Mouse (Mus musculus) natural killer cell, adult 2 months (primary cell): ENCODE results near the gene Cela3b.
"Not testable (repeated sequence)": the region's sequence is repeated elsewhere in the genome, so short reads cannot be mapped to it uniquely, and the experiment has no call there.

Experiments used
- DNase-seq, 2 experiments: peaks; one replicate each; pipeline ENCODE4 v3.0.0; 2022; ENCODE audit warnings: low spot score in 2 of 2

Cela3b gene

DNA sequence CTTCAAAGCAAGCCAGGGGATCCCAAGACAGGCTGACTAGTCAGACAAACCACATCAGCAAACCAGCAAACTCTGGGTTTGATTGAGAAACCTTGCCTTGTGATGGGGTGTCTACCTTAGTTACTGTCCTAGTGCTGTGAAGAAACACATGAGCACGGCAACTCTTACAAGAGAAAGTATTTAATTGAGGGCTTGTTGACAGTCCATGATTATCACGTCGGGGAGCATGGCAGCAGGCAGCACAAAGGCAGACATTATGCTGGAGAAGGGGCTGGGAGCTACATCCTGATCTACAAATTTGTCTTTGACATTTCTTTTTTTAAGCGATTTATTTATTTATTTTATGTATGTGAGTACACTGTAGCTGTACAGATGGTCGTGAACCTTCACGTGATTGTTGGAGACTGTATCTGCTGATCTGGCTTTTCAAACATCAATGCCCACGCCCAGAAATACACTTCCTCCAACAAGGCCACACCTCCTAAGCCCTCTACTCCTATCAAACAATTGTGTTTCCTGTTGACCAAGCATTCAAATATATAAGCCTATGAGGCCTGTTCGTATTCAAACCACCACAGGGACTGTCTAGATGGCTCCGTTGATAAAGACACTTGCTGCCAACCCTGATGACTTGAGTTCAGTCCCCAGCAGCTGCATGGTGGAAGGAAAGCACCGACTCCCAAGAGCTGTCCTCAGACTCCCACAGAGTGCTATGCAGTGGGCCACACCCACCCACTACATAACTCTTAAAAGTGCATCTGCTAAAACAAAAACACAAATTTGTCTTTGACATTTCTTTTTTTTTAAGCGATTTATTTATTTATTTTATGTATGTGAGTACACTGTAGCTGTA is 12.4 kb downstream of the Cela3b start:
- no peak for DNase-seq

DNA sequence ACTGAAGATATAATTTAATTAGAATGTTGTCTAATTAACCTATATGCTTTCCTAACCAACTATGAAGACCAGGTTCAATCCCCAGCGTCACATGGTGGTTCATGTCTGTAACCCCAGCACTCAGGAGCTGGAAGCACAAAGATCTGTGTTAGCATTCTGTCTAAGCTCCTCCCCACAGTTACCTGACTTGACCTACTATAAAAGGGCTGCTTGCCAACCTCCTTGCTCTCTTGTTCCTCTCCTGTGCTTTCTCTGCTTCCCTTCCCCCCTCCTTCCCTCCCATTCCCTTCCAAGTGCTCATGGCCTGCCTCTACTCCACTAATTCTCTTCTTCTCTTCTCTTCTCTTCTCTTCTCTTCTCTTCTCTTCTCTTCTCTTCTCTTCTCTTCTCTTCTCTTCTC is 15.4 kb downstream of the Cela3b start:
- DNase-seq: no peak

DNA sequence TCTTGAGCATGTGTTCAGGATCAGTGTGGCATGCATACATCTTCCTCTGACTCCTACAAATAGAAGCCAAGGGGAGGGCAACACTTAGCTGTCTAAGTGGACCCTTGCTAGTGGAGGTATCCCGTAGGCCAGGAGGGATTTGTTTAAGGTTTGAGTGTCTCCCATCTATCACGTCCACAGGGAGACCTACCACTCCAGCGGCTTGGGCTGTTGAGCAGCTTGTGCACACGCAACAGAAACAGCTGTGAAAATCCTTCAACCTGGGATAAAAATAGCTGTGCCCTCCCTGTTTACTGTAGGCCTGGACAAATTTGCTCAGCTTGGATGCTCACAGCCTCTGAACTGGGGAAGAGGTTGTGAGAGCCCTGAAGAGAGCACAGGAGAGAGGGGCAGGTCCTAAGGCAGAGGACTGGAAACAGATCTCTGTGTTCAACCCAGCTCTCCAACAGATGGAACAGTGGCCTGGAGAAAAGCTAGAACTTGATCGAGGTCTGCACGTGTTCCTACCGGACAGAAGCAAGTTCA is 18.1 kb downstream of the Cela3b start:
- DNase-seq: not testable (repeated sequence)

DNA sequence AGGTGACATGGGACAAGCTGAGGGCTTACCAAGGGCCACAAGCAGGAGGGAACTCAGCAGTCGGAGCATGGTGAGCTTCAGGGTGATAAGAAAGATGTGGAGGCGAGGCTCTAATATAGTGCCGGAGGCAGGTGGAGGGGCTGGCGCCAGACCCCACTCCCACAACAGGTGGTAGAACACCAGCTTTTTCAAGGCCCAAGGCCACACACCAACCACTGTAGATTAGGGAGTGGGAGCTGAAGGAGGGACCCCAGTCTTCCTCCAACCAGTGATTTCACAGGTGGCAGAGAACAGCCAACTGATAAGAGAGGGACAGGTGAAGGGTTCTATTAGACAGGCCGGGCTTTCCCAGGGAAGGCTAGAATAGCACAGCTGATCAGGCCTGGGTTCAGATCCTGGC is 20.6 kb downstream of the Cela3b start, which contains the start of gene Cela3a:
Cela3a (minus strand) TSS at position 101 of the 400 bp plus-strand sequence.
- DNase-seq: no peak

DNA sequence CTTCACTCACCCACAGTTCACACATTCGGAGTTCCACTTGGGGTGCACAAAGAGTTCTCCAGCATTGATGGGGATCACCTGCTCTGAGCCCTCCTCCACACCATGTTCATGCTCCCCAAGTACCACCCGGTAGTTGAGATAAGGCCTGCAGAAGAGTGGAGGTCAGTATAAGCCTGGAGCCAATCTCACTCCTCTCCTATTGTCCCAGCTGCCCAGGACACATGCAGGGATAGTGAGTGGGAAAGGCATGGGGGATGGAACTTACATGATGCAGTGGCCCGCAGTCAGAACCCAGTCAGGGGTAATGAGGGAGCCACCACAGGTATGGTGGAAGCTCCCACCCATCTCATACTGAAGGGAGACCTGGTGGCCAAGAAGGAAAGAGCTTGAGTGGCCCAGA is 24.8 kb downstream of the Cela3b start:
- no peak for DNase-seq

DNA sequence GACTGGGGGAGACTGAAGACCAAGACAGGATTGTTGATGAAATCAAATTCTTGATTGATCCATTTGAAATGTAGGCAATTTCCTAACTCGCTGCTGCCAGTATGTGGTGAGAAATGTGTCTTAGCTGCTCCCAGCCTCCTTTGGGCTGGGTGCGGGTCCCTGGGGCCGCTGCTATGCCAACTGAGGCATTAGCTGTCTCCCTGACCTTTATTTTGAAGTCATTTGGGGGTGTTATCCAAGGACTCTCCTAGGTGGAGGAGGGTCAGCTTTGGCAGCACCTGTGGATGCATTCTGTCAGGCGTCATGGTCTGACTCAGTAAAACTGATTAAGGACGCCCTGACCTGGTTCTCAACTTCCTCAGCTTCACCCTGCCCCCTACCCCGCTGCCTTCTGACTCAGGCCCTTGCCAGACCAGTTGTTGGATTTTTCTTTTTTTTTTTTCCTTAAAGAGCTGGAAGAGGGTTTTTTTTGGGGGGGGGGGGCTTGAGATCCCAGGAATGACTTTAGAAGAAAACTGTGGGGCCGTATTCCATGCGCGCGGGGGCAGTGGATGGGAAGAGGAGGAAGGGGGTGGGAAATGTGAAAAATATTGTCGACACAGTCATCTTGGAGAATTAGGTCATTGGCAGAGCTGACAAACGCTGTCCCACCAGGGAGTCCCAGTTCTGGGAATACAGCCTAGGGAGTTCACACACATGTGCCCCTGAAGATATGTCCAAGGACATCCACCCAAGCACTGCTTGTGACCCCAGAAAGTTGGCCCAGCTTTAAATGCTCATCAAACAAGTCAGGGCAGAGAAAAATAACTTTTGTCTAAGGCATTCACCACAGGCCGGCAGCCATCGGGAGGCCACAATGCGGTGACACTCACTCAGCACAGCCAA is 33.5 kb downstream of the Cela3b start:
- DNase-seq: no peak

DNA sequence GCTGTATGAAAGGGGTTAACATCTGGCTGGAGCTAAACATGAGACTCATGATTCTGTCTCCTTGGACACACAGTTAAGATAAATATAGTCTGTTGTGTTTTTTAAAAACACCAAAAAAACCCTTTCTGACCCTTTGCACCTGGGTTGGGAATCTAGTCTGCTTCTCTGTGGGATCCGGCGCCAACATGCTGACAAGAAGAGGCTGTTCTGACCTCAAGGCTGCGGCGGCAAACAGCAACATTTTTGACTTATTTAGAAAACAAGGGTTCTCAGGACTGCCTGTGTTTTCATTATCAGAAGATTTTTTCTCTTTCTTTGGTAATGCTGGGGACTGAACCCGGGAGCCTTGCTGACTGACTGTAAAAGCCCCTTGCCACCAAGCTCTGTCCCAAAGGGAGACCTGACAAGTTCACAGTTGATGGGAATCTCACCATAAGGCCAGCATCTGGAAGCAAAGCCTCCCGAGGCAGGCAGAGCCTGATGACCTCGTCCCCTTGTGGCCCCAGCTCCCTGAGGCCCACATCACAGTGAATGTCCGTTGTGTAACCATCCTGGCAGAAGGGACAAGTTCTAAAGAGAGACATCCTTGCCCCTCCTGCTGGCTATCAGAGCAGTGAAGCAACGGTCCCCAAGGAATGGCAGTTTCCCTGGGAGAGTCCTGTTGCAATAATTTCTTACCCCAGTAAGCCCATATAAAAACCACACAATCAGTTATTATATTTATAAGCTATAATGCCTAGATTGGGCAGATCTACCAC is 36.8 kb downstream of the Cela3b start:
- DNase-seq: no peak

DNA sequence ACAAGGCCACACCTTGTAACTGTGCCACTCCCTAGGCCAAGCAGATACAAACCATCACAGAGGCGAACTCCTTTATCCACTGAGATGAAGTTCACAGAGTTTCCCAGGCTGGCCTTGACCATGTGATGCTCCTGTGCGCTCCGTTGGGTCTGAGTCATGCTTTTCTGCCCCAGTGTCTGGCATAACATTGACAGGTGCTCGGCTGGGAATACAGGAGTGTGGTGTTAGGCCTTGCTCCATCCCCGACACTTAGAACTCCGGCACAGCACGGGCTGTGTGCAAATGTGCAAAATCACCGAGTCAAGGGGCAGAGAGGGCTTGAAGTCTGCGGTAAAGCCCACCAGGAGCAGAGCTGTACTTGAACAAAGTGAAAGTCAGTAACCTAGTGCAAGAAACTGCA is 37.5 kb downstream of the Cela3b start:
- DNase-seq: no peak

DNA sequence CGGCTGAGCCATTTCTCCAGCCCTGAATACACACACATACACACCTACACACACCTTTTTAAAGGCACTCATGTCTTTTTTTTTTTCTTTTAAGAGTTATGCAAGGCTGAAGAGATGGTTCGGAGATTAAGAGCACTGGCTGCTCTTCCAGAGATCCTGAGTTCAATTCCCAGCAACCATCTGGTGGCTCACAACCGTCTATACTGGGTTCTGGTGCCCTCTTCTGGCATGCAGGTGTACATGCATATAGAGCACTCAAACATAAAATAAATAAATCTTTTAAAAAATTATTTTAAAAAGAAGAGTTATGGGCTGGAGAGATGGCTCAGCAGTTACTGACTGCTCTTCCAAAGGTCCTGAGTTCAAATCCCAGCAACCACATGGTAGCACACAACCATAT is 39.1 kb downstream of the Cela3b start:
- DNase-seq: no peak

DNA sequence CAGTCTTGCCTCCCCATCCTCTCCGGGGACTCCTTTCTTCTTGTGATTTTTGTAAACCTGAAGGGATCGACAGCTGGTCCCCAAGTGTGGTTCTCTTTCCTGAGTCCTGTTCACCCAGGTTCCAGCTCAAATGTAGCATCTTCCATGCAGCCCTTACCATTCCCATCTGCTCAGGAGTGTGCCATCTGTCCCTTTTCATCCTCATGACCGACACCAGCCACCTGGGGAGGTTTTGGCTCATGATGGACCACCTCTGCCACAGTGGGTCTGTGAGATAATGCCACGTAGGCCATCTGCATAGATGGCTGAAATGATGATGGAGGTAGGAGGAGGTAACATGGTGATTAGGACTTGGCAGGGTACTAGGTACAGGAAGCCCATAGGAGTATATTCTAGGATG is 40.1 kb downstream of the Cela3b start:
- DNase-seq: no peak

DNA sequence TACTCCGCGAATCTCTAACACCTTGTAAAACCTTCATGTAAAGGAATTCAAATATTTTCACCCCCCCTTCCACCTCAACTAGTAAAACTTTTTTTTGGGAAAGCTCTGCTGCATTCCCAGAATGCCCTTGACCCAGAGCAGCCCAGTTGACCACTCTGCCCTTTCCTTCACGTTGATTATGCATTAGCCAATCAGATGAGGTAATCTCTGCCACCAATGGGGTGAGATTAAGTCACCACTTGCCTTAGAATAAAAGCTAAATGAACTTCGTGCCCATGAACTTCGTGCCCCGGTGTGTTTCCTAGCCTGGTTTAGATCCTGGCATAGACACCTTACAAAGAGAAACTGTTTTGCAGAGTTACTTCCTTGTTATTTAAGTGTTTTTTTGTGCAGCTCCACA is 41.4 kb downstream of the Cela3b start:
- no peak for DNase-seq

DNA sequence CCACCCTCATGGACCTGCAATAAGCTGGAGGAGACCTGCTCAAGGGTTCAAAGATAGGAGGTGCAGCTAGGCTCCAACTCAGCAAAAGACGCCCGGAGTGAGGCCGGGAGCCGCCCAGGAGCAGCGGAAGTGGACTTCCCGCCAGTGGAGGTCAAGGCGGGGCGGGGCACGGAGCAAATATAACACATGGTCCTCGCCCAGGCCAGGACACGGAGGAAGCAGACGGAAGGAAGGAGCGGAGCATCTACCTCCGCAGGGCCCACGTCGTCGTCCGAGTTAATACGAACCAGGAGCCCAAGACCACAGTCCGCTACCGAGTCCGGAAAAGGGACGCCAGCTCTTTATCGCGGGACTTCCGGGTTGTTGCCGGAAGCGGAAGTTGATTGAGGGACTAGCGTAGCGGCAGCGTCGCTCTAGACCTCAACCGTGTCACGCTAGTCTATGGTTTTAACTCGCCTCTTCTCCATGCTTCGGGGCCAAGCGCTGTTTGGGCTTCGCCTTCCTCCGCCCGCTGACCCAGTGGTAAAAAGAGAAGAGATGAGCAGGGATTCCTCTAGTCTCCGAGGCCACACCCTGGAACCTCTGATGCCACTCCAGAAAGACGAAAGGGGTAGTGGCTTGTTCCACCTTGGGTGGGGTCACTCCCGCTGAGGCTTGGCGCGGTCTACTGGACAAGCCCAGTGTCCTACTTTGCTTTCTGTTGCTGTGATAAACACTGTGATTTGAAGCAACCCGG is 42.1 kb downstream of the Cela3b start:
- DNase-seq: peak; percentile 82 to 85

DNA sequence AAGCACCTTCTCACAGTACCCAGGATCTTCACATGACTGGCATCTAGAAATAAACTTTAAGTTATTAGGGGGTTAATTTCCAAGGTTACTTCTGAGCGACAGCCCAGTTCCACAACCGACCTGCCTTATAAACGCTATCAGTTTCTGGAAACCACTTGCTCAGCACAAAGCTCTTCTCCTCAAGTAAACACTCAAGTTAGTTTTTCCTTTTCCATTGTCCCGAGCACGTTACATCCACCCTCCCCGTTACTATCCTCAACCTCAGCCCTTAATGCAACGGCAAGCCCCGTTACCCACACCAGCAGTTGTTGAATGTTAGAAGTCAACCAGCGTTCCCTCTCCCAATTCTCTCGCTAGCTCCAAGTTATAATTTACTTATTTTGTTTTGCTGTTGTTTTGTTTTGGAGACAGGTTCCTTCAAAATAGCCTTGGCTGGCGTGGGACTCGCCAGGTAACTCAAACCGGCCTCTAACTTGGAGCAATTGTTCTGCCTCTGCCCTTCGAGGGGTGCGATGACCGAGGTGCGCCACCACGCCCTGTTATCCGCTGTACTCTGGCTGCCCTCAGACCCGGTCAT is 42.8 kb downstream of the Cela3b start:
- DNase-seq: no peak

DNA sequence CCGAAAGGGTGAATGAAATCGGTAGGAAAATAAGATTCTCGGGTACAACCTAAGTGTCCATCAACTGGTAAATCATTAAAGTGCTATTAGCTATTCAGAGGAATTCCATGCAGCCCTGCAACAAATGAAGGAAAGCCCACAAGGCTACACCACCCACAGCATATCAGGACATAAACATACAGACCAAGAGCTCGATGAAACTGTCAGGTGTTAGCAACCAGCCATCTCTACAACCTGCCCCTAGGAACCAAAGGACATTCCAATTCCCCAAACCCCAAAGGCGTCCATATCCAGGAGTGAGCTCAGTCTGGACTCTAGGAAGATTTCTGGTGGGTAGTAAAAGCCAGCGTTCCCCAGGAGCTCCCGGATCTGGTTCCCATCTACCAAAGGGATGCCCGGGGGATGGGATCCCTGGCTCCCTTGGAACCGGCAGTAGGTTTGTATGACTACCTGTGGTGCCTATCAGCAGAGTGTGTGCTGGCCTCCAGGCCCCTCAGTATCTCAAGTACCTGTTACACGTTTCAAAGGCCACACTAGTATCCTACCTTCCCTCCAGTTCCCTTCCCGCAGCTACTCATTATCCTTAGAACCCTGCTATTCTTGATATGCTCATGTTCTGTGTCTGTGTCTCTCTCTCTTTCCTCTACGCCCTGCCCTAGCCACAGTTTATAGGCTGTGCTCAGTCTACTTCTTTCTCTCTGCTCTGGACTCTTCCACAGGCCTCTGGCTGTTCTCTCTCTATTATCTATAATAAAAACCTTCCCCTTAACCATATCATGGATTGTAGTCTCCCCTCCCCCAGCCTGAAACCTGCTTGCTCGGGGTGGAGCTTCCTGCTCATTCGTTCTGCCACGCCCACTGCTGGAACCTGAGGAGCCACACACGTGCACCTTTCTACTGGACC is 49.4 kb downstream of the Cela3b start:
- no peak for DNase-seq

DNA sequence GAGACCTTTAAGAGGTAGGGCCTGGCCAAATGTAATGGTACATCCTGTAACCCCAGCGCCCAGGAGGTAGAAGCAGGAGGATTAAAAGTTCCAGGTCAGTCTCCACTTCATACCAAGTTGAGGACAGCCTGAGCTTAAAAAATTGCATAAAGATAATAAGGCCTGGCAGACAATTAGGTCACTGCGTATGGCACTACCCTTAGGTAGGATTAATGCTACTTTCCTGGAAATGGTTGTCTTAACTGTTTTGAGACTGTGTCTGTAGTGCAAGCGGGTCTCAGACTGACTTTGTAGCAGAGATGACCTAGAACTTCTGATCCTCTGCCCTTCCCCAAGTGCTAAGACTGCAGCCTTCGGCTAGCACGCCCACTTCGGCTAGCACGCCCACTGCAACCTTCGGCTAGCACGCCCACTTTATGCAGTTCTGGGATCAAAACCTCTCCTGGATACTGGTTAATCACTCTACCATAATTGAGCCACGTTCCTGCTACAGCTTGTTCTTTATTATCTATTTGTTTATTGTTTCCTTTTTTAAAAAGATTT is 50.6 kb downstream of the Cela3b start:
- DNase-seq: no peak

DNA sequence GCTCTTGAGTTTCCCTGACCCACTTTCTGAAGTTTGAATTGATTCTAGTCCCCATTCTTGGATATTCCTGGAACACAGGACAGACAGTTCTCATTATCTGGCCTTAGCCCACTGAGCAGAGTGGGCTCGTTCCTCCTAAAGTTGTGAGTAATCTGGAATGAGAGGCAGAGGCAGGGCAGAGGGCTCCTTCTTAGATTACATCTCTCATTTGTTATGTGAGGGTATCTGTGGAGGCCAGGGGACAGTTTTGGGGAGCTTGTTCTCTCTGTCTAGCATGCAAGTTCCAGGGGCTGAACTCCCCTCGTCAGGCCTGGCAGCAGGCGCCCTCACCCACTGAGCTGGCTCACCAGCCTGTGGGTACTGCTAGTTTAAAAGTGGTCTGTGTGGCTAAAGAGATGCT is 51.3 kb downstream of the Cela3b start:
- DNase-seq: no peak

DNA sequence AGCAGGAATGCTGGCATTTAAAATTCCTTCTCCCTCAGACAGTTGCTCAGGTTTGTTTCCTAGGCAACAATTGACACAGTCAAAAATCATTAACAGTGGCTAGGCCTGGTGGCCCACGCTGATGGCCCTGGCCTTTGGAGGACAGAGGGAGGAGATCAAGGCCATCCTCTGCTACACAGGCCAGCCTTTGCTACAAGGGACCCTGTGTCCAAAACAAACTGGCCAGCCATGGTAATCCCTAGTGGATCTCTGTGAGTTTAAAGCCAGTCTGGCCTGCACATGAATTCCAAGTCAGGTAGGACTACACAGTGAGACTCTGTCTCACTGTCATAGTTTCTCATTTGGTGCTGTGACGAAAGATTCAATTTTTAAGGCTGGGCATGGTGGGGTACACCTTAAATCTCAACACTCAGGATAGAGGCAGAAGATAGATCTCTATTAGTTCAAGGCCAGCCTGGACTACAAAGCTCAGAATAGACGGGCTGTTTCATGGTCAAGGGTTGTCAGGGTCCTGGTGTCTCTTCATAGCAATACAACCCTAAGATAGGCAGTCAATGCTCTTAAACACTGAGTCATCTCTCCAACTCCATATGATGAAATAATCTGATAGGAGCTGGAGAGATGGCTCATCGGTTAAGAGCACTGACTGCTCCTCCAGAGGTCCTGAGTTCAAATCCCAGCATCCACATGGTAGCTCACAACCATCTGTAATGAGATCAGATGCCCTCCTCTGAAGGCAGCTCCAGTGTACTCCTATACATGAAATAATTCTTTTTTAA is 52.6 kb downstream of the Cela3b start:
- no peak for DNase-seq

DNA sequence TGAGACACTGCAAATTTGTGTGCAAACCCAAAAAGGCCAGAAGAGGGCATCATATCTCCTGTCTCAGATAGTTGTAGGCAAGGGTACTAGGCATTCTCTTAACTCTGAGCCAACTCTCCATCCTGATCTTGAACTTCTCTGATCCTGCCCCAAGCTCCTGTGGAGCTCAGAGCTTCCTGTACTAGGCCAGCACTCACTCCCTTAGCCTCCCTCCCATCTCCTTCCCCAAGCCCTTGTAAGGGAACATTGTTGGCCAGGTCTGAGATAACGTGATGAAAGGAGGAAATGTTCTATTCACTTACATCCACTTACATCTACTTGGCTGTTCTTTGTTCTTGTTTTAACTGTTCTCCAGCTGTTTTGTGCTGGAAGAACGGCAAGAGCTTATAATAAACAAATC is 53.6 kb downstream of the Cela3b start:
- DNase-seq: no peak
